Mouse (Mus musculus) heart, adult 2 months (tissue): Measurements from ENCODE around the gene Gldc. TPM values are rescaled to one million over a fixed set of nuclear protein-coding genes. Genes with fewer than 3 reads are reported as not detected.
"Not testable (repeated sequence)": the region's sequence is repeated elsewhere in the genome, so short reads cannot be mapped to it uniquely, and the experiment has no call there.

Source experiments
- DNase-seq, 2 experiments: peaks; one replicate each; pipeline ENCODE4 v3.0.0; 2021
- H3K27ac ChIP-seq: fragments of 200-600 bp; 2 replicates; pipeline ENCODE4 v1.8.1; 2022
- H3K27me3 ChIP-seq: fragments of 200-500 bp; 2 replicates; pipeline ENCODE4 v1.6.1; 2012; ENCODE audit warnings: mild to moderate bottlenecking, low read length, inconsistent platforms, mixed read lengths; ENCODE audit not compliant: control insufficient read depth, insufficient read depth
- H3K36me3 ChIP-seq: fragments of 200-500 bp; 2 replicates; pipeline ENCODE4 v1.6.1; 2012; ENCODE audit warnings: low read length, inconsistent platforms; ENCODE audit not compliant: control insufficient read depth, insufficient read depth
- H3K4me1 ChIP-seq: fragments of 200-500 bp; 2 replicates; pipeline ENCODE4 v1.6.1; 2011; ENCODE audit warnings: low read length; ENCODE audit not compliant: control insufficient read depth, insufficient read depth
- H3K4me3 ChIP-seq: fragments of 200-600 bp; 2 replicates; pipeline ENCODE4 v1.8.1; 2022
- H3K79me2 ChIP-seq: fragments of 200-500 bp; replicated peaks from 2 replicates; pipeline ENCODE4 v1.6.1; 2012; ENCODE audit warnings: mild to moderate bottlenecking, inconsistent platforms, low read length, moderate library complexity, mixed read lengths; ENCODE audit not compliant: control insufficient read depth, insufficient read depth
- H3K9ac ChIP-seq: fragments of 200-500 bp; 2 replicates; pipeline ENCODE4 v1.6.1; 2012; ENCODE audit warnings: low read depth, mild to moderate bottlenecking, control low read depth, inconsistent platforms, low read length, mixed read lengths
- CTCF ChIP-seq: fragments of 200-600 bp; IDR thresholded peaks from 2 replicates; pipeline ENCODE4 v1.8.1; 2022; ENCODE audit warnings: antibody characterized with exemption, mild to moderate bottlenecking, moderate library complexity
- EP300 ChIP-seq: fragments of 200-500 bp; IDR thresholded peaks from 2 replicates; pipeline ENCODE4 v1.6.1; 2011; ENCODE audit warnings: low read depth, low read length, control low read depth; ENCODE audit not compliant: insufficient read depth
- POLR2A ChIP-seq: fragments of 200-500 bp; IDR thresholded peaks from 2 replicates; pipeline ENCODE4 v1.6.1; 2011; ENCODE audit warnings: mild to moderate bottlenecking, low read depth, low read length, control low read depth; ENCODE audit not compliant: insufficient read depth
- WGBS: fragments of 180-500 bp; shearing (Covaris S2); methylation state at CpG from one replicate; pipeline ENCODE4 v1.1.7; 2018; 5-methylcytosine and 5-hydroxymethylcytosine counted together
- intact Hi-C: fragments of 180-260 bp; cut with DNase I; formaldehyde crosslinking; loops from one replicate; pipeline ENCODE4 v1.15.1; 2025
- long read RNA-seq: library from polyadenylated mRNA; stranded (forward); transcript quantifications from one replicate; pipeline ENCODE4 v2.0.0, GENCODE M21; 2021
- polyA plus RNA-seq: library from polyadenylated mRNA; depleted of rRNA; stranded (reverse); fragments of >200 nt; gene quantifications from 2 replicates; pipeline ENCODE4 v1.2.3, GENCODE M21; 2012; rRNA removed
- total RNA-seq, 2 experiments: library from RNA; stranded (reverse); gene quantifications; 2 replicates each; pipeline ENCODE4 v1.2.3; 2021

Gene Gldc
- total RNA-seq (under 1 TPM; 0.26 to 0.30 TPM), polyA plus RNA-seq (0.14 and 0.29 TPM in 2 replicates)
- long read RNA-seq = 0 reads

- WGBS = under 1% methylated on average over 48 of the region's 53 CpGs
- H3K27me3 ChIP-seq = peaks cover 15% of the 10 kb centered on the region
- no peaks in the 10 kb centered on the region for H3K79me2 ChIP-seq
- DNase-seq = peak; percentile 33 to 48
- no peaks in the 10 kb centered on the region for H3K36me3 ChIP-seq
- peak within 1 kb of the TSS; percentile 58 for H3K9ac ChIP-seq
- H3K27ac ChIP-seq = no peak within 1 kb of the TSS
- peak within 1 kb of the TSS; percentile 36 for H3K4me3 ChIP-seq
- TF ChIP-seq POLR2A (no peak), EP300 (no peak), CTCF (no peak)
- no peaks in the 10 kb centered on the region for H3K4me1 ChIP-seq
- intact Hi-C loops = no loop called here
Observed at GRCm38 (mm10) chr19:30174919-30175571, at the start of gene Gldc. Gene Gldc (minus strand): TSS chr19:30175429.

GRCm38 (mm10) chr19:30222593-30222992 is 47.4 kb upstream of the Gldc start:
- intact Hi-C loops, H3K27me3 ChIP-seq: not testable (repeated sequence)
- WGBS = 44% methylated on average over 8 of the region's 8 CpGs

GRCm38 (mm10) chr19:30217335-30217734 is 42.1 kb upstream of the Gldc start:
- 15% methylated on average over 7 of the region's 7 CpGs for WGBS
- H3K27ac ChIP-seq = no peak overlapping the region
- H3K27me3 ChIP-seq = no peaks in the 10 kb centered on the region
- H3K79me2 ChIP-seq = no peaks in the 10 kb centered on the region
- no peak overlapping the region for H3K4me3 ChIP-seq
- intact Hi-C loops = loop anchor here (1.0 kb wide), 1 partner anchor 337 kb away; no protein-coding TSS in a partner anchor
- DNase-seq = peak; percentile 15 to 57
- H3K36me3 ChIP-seq = no peaks in the 10 kb centered on the region
- H3K4me1 ChIP-seq = no peaks in the 10 kb centered on the region
- no peak overlapping the region for H3K9ac ChIP-seq
- TF ChIP-seq EP300 (no peak), CTCF (peak; percentile 87), POLR2A (no peak)

More at GRCm38 (mm10) chr19:30222593-30222992, 47.4 kb upstream of the Gldc start:
- DNase-seq, H3K9ac ChIP-seq, H3K79me2 ChIP-seq, H3K27ac ChIP-seq, H3K4me3 ChIP-seq, H3K36me3 ChIP-seq, H3K4me1 ChIP-seq: not testable (repeated sequence)

GRCm38 (mm10) chr19:30216186-30216585 is 41.0 kb upstream of the Gldc start:
- no peaks in the 10 kb centered on the region for H3K27me3 ChIP-seq
- no peak overlapping the region for H3K9ac ChIP-seq
- no peak overlapping the region for H3K27ac ChIP-seq
- intact Hi-C loops = no loop called here
- H3K4me3 ChIP-seq = no peak overlapping the region
- H3K79me2 ChIP-seq = no peaks in the 10 kb centered on the region
- H3K4me1 ChIP-seq = no peaks in the 10 kb centered on the region
- no peak for TF ChIP-seq POLR2A
- TF ChIP-seq EP300 = no peak
- TF ChIP-seq CTCF = no peak
- H3K36me3 ChIP-seq = no peaks in the 10 kb centered on the region
- 67% methylated on average over 4 of the region's 4 CpGs for WGBS
- DNase-seq = no peak

DNA sequence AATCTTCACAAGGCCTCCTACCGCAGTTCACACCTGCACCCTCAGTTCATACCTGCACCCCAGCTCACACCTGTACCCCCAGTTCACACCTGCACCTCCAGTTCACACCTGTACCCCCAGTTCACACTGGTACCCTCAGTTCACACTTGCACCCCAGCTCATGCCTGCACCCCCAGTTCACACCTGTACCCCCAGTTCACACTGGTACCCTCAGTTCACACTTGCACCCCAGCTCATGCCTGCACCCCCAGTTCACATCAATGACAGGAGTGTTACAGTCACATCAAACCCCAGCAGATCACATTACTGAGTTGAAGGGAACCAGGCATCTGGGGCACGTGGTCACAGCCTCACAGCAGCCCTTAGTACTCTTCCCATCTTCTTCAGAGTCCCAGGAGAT is 40.5 kb upstream of the Gldc start:
- H3K9ac ChIP-seq, H3K27me3 ChIP-seq, DNase-seq, H3K27ac ChIP-seq, H3K36me3 ChIP-seq, H3K79me2 ChIP-seq, H3K4me1 ChIP-seq, intact Hi-C loops, H3K4me3 ChIP-seq: not testable (repeated sequence)
- 65% methylated on average over 2 of the region's 2 CpGs for WGBS

GRCm38 (mm10) chr19:30214026-30214425 is 38.8 kb upstream of the Gldc start:
- H3K79me2 ChIP-seq = no peaks in the 10 kb centered on the region
- no peak overlapping the region for H3K27ac ChIP-seq
- WGBS = 26% methylated on average over 2 of the region's 2 CpGs
- no peak overlapping the region for H3K4me3 ChIP-seq
- H3K9ac ChIP-seq = no peak overlapping the region
- DNase-seq = no peak
- H3K27me3 ChIP-seq = no peaks in the 10 kb centered on the region
- TF ChIP-seq POLR2A (no peak), CTCF (no peak)
- intact Hi-C loops = no loop called here
- no peaks in the 10 kb centered on the region for H3K36me3 ChIP-seq
- no peaks in the 10 kb centered on the region for H3K4me1 ChIP-seq

DNA sequence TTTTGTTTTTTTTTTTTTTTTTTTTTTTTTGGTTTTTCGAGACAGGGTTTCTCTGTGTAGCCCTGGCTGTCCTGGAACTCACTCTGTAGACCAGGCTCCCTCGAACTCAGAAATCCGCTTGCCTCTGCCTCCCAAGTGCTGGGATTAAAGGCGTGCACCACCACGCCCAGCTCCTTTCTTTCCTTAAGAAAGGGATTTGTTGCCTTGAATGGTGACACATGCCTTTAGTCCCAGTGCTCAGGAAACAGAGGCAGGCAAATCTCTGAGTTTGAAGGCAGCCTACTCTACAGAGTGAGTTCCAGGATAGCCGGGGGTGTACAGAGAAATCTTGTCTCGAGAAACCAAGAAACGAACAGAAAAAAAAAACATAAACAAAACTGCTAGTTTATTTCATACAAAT is 33.8 kb upstream of the Gldc start:
- not testable (repeated sequence) for H3K27me3 ChIP-seq, H3K79me2 ChIP-seq, H3K27ac ChIP-seq, H3K36me3 ChIP-seq, DNase-seq, H3K9ac ChIP-seq, H3K4me3 ChIP-seq, H3K4me1 ChIP-seq
- intact Hi-C loops = loop anchor here (10.0 kb wide), 1 partner anchor 524 kb away; no protein-coding TSS in a partner anchor
- WGBS = 79% methylated on average over 8 of the region's 8 CpGs
